Mouse (Mus musculus) heart, embryonic 12.5 days (tissue): ENCODE data around the gene Lce3a. TPM values are rescaled to one million over a fixed set of nuclear protein-coding genes. Genes with fewer than 3 reads are reported as not detected.

Experiments
- polyA plus RNA-seq: library from polyadenylated mRNA; unstranded; fragments of >200 nt; fragmentation: Nextera tagmentation; extraction: Ambion mirVana; gene quantifications from 2 replicates; pipeline ENCODE4 v1.2.1, GENCODE M21; 2016

The Lce3a gene
- polyA plus RNA-seq, 1 experiment from 2014 or later: not detected

Other genes starting within 250 kb of the Lce3a start
- not detected in 2 replicates for gene Lce1c, start 247.0 kb downstream of the Lce3a start, polyA plus RNA-seq
- not detected in 2 replicates for gene Lce1d, start 239.0 kb downstream of the Lce3a start, polyA plus RNA-seq
- gene Lce1e, start 217.2 kb downstream of the Lce3a start, polyA plus RNA-seq: not detected in 2 replicates
- not detected in 2 replicates for gene Lce1f, start 205.9 kb downstream of the Lce3a start, polyA plus RNA-seq
- not detected in 2 replicates for gene Gm38119, start 187.1 kb downstream of the Lce3a start, polyA plus RNA-seq
- not detected in 2 replicates for gene Lce1g, start 173.9 kb downstream of the Lce3a start, polyA plus RNA-seq
- not detected in 2 replicates for gene Lce1h, start 161.2 kb downstream of the Lce3a start, polyA plus RNA-seq
- gene Lce1i, start 147.3 kb downstream of the Lce3a start, polyA plus RNA-seq: not detected in 2 replicates
- gene Lce1j, start 135.7 kb downstream of the Lce3a start, polyA plus RNA-seq: not detected in 2 replicates
- gene Lce1k, start 118.3 kb downstream of the Lce3a start, polyA plus RNA-seq: not detected in 2 replicates
- gene Kprp, start 99.0 kb downstream of the Lce3a start, polyA plus RNA-seq: not detected in 2 replicates
- not detected in 2 replicates for gene Lce1l, start 74.9 kb downstream of the Lce3a start, polyA plus RNA-seq
- gene 2310050C09Rik, start 56.0 kb downstream of the Lce3a start, polyA plus RNA-seq: not detected in 2 replicates
- gene Lce3b, start 6.7 kb upstream of the Lce3a start, polyA plus RNA-seq: not detected in 2 replicates
- gene Lce3c, start 18.3 kb upstream of the Lce3a start, polyA plus RNA-seq: not detected in 2 replicates
- gene Lce3d, start 31.2 kb upstream of the Lce3a start, polyA plus RNA-seq: not detected in 2 replicates
- gene Lce3e, start 40.8 kb upstream of the Lce3a start, polyA plus RNA-seq: not detected in 2 replicates
- not detected in 2 replicates for gene Lce3f, start 66.0 kb upstream of the Lce3a start, polyA plus RNA-seq
- gene Crct1, start 89.5 kb upstream of the Lce3a start, polyA plus RNA-seq: not detected in 2 replicates
- gene Lce1m, start 92.8 kb upstream of the Lce3a start, polyA plus RNA-seq: not detected in 2 replicates
- gene Gm4858, start 142.6 kb upstream of the Lce3a start, polyA plus RNA-seq: not detected in 2 replicates
- gene Crnn, start 218.6 kb upstream of the Lce3a start, polyA plus RNA-seq: not detected in 2 replicates